Mouse (Mus musculus) embryonic fibroblast, embryonic 13.5 days (primary cell): ENCODE results near the gene Gpr174.

Source experiments
- CTCF ChIP-seq: IDR thresholded peaks from 2 replicates; pipeline ENCODE4 v1.5.1; 2011; ENCODE audit warnings: mild to moderate bottlenecking, control low read depth, low read length, moderate library complexity, borderline replicate concordance; ENCODE audit not compliant: insufficient read depth
- POLR2A ChIP-seq: IDR thresholded peaks from 2 replicates; pipeline ENCODE4 v1.6.1; 2011; ENCODE audit warnings: low read depth, mild to moderate bottlenecking, control low read depth, low read length, moderate library complexity

GRCm38 (mm10) chrX:107298761-107299160 is 43.1 kb downstream of the Gpr174 start:
- TF ChIP-seq POLR2A (no peak), CTCF (no peak)
